Mouse (Mus musculus): ENCODE data around the gene Nanog.
"Not testable (repeated sequence)": the region's sequence is repeated elsewhere in the genome, so short reads cannot be mapped to it uniquely, and the experiment has no call there.

GRCm38 (mm10) chr6:122699628-122700027, 7.7 kb upstream of the Nanog start:
- TF ChIP-seq CTCF (IDR thresholded peaks at IDR 0.05), result peak; percentile 21; the same call in 1 of the 2 replicates
- TF ChIP-seq EP300 (IDR thresholded peaks at IDR 0.05), result not testable (repeated sequence)

Measured in lung, postnatal 0 days (tissue).